Mouse (Mus musculus) forebrain, embryonic 11.5 days (tissue): ENCODE data around the gene Sox6. TPM values are rescaled to one million over a fixed set of nuclear protein-coding genes. Genes with fewer than 3 reads are reported as not detected.

Experiments
- ATAC-seq: fragments of 200-750 bp; cut with Nextera tagmentation; replicated peaks from 2 replicates; pipeline ENCODE4 v1.8.0; 2017; ENCODE audit warnings: moderate TSS enrichment; ENCODE audit not compliant: low FRiP score
- DNase-seq: peaks from one replicate; pipeline ENCODE4 v3.0.0-alpha.2; 2017; ENCODE audit warnings: low spot score
- H3K27ac ChIP-seq: fragments of 300-500 bp; sonication (generic); 2 replicates; pipeline ENCODE4 v1.5.1; 2014; ENCODE audit warnings: low read depth, low read length
- H3K27me3 ChIP-seq: fragments of 300-500 bp; sonication (generic); 2 replicates; pipeline ENCODE4 v1.6.1; 2014; ENCODE audit warnings: mild to moderate bottlenecking, low read length, mixed read lengths; ENCODE audit not compliant: control insufficient read depth, insufficient read depth
- H3K36me3 ChIP-seq: fragments of 300-500 bp; sonication (generic); 2 replicates; pipeline ENCODE4 v1.6.1; 2014; ENCODE audit warnings: mild to moderate bottlenecking, low read length, moderate library complexity, mixed read lengths; ENCODE audit not compliant: control insufficient read depth, insufficient read depth
- H3K4me1 ChIP-seq: fragments of 300-500 bp; sonication (generic); replicated peaks from 2 replicates; pipeline ENCODE4 v1.6.1; 2014; ENCODE audit warnings: low read length, mixed read lengths; ENCODE audit not compliant: control insufficient read depth, insufficient read depth
- H3K4me2 ChIP-seq: fragments of 300-500 bp; sonication (generic); 2 replicates; pipeline ENCODE4 v1.6.1; 2014; ENCODE audit warnings: low read depth, mild to moderate bottlenecking, low read length, moderate library complexity, mixed read lengths; ENCODE audit not compliant: severe bottlenecking
- H3K4me3 ChIP-seq: fragments of 300-500 bp; sonication (generic); 2 replicates; pipeline ENCODE4 v1.5.1; 2014; ENCODE audit warnings: low read depth, low read length
- H3K9ac ChIP-seq: fragments of 300-500 bp; sonication (generic); 2 replicates; pipeline ENCODE4 v1.6.1; 2014; ENCODE audit warnings: low read length
- H3K9me3 ChIP-seq: fragments of 300-500 bp; sonication (generic); 2 replicates; pipeline ENCODE4 v1.6.1; 2016; ENCODE audit warnings: low read length, mixed read lengths; ENCODE audit not compliant: control insufficient read depth
- WGBS: fragments of 180-500 bp; shearing (Covaris S2); extraction: QIAGEN DNeasy Blood & Tissue Kit; methylation state at CpG from one replicate; pipeline ENCODE4 v1.1.7; 2014; 5-methylcytosine and 5-hydroxymethylcytosine counted together
- polyA plus RNA-seq: library from polyadenylated mRNA; unstranded; fragments of >200 nt; fragmentation: Nextera tagmentation; extraction: Ambion mirVana; gene quantifications from 2 replicates; pipeline ENCODE4 v1.2.1, GENCODE M21; 2014

Gene Sox6
- polyA plus RNA-seq, 1 experiment from 2014 or later = 154 TPM

- DNase-seq = no peak
- H3K4me1 ChIP-seq = peaks cover 22% of the 10 kb centered on the region
- H3K27ac ChIP-seq = peak overlapping the region; percentile 57; the same call in 1 of the 2 replicates
- H3K4me3 ChIP-seq = no peak overlapping the region
- no peak overlapping the region for H3K4me2 ChIP-seq
- WGBS = 13% methylated on average over 5 of the region's 5 CpGs
- H3K9me3 ChIP-seq = no peaks in the 10 kb centered on the region
- H3K36me3 ChIP-seq = no peaks in the 10 kb centered on the region
- no peak overlapping the region for H3K9ac ChIP-seq
- peak; percentile 63; the same call in 1 of the 2 replicates for ATAC-seq
- H3K27me3 ChIP-seq = no peaks in the 10 kb centered on the region
Observed at GRCm38 (mm10) chr7:115752121-115752634, 286.4 kb downstream of the Sox6 start.

GRCm38 (mm10) chr7:115751083-115751482 is 287.5 kb downstream of the Sox6 start:
- no peaks in the 10 kb centered on the region for H3K9me3 ChIP-seq
- no peak overlapping the region for H3K4me3 ChIP-seq
- no peak overlapping the region for H3K4me2 ChIP-seq
- ATAC-seq = no peak
- H3K27ac ChIP-seq = peak overlapping the region; percentile 57; the same call in 1 of the 2 replicates
- no peak overlapping the region for H3K9ac ChIP-seq
- H3K27me3 ChIP-seq = no peaks in the 10 kb centered on the region
- no peak for DNase-seq
- WGBS = 14% methylated on average over 3 of the region's 3 CpGs
- peaks cover 22% of the 10 kb centered on the region for H3K4me1 ChIP-seq
- no peaks in the 10 kb centered on the region for H3K36me3 ChIP-seq

- H3K36me3 ChIP-seq = no peaks in the 10 kb centered on the region
- DNase-seq = no peak
- WGBS = 48% methylated on average over 8 of the region's 8 CpGs
- H3K27me3 ChIP-seq = no peaks in the 10 kb centered on the region
- ATAC-seq = no peak
- H3K4me3 ChIP-seq = no peak overlapping the region
- 0 out of 2 replicates have a peak overlapping the region, but pooled peaks have one; percentile 20 for H3K9ac ChIP-seq
- peaks cover 22% of the 10 kb centered on the region for H3K4me1 ChIP-seq
- H3K4me2 ChIP-seq = no peak overlapping the region
- 0 out of 2 replicates have a peak overlapping the region, but pooled peaks have one; percentile 31 for H3K27ac ChIP-seq
- H3K9me3 ChIP-seq = no peaks in the 10 kb centered on the region
Observed at GRCm38 (mm10) chr7:115750275-115750825, 288.2 kb downstream of the Sox6 start.

- 62% methylated on average over 7 of the region's 7 CpGs for WGBS
- Histone ChIP-seq H3K27ac (no peak overlapping the region), H3K9ac (no peak overlapping the region), H3K27me3 (no peaks in the 10 kb centered on the region), H3K4me1 (peaks cover 22% of the 10 kb centered on the region), H3K4me2 (no peak overlapping the region), H3K4me3 (no peak overlapping the region), H3K9me3 (no peaks in the 10 kb centered on the region), H3K36me3 (no peaks in the 10 kb centered on the region)
- ATAC-seq (no peak), DNase-seq (no peak)
Observed at GRCm38 (mm10) chr7:115747541-115747940, 291.1 kb downstream of the Sox6 start.

- ATAC-seq = peak; percentile 58
Observed at GRCm38 (mm10) chr7:115745672-115746253, 292.8 kb downstream of the Sox6 start.

GRCm38 (mm10) chr7:115734137-115734536 is 304.5 kb downstream of the Sox6 start:
- no peak for DNase-seq

More at GRCm38 (mm10) chr7:115745672-115746253, 292.8 kb downstream of the Sox6 start:
- WGBS = 41% methylated on average over 4 of the region's 4 CpGs
- no peak for DNase-seq
- peaks cover 7% of the 10 kb centered on the region for H3K4me1 ChIP-seq
- no peaks in the 10 kb centered on the region for H3K27me3 ChIP-seq
- H3K9me3 ChIP-seq = no peaks in the 10 kb centered on the region
- no peaks in the 10 kb centered on the region for H3K36me3 ChIP-seq
- no peak overlapping the region for H3K4me2 ChIP-seq
- H3K9ac ChIP-seq = no peak overlapping the region
- no peak overlapping the region for H3K4me3 ChIP-seq
- no peak overlapping the region for H3K27ac ChIP-seq

GRCm38 (mm10) chr7:115732824-115733223 is 305.8 kb downstream of the Sox6 start:
- Histone ChIP-seq H3K27ac (no peak overlapping the region), H3K9ac (no peak overlapping the region), H3K4me3 (no peak overlapping the region), H3K9me3 (no peaks in the 10 kb centered on the region), H3K4me1 (no peaks in the 10 kb centered on the region), H3K27me3 (no peaks in the 10 kb centered on the region), H3K36me3 (no peaks in the 10 kb centered on the region), H3K4me2 (no peak overlapping the region)
- 56% methylated on average over 1 of the region's 1 CpGs for WGBS
- DNase-seq = no peak
- ATAC-seq = no peak

More at GRCm38 (mm10) chr7:115734137-115734536, 304.5 kb downstream of the Sox6 start:
- no peak overlapping the region for H3K9ac ChIP-seq
- H3K4me2 ChIP-seq = no peak overlapping the region
- no peak for ATAC-seq
- no peaks in the 10 kb centered on the region for H3K27me3 ChIP-seq
- H3K36me3 ChIP-seq = no peaks in the 10 kb centered on the region
- H3K27ac ChIP-seq = no peak overlapping the region
- H3K4me1 ChIP-seq = no peaks in the 10 kb centered on the region
- H3K9me3 ChIP-seq = no peaks in the 10 kb centered on the region
- WGBS = 77% methylated on average over 7 of the region's 7 CpGs
- no peak overlapping the region for H3K4me3 ChIP-seq

GRCm38 (mm10) chr7:115726776-115727175 is 311.8 kb downstream of the Sox6 start:
- H3K9me3 ChIP-seq = no peaks in the 10 kb centered on the region
- no peak for ATAC-seq

More at GRCm38 (mm10) chr7:115726776-115727175, 311.8 kb downstream of the Sox6 start:
- no peak for DNase-seq
- Histone ChIP-seq H3K27ac (no peak overlapping the region), H3K4me1 (peaks cover 13% of the 10 kb centered on the region; the same call in 1 of the 2 replicates), H3K27me3 (no peaks in the 10 kb centered on the region), H3K9ac (no peak overlapping the region), H3K36me3 (no peaks in the 10 kb centered on the region), H3K4me3 (no peak overlapping the region), H3K4me2 (no peak overlapping the region)
- WGBS = 79% methylated on average over 2 of the region's 2 CpGs
